In genomic region chr10:111472686-111473510, GRCm38 (mm10) we compare ENCODE assay signal across 8 mouse cellular contexts. TPM values are rescaled to one million over a fixed set of nuclear protein-coding genes. Genes with fewer than 3 reads are reported as not detected.
DNase-seq lines count a peak whose midpoint lies in the region; ATAC-seq and TF ChIP-seq lines count a peak whose summit lies in the region.

Nap1l1 (plus strand) TSS chr10:111473223.

- peak within 1 kb of the TSS; percentile 93 for H3K4me3 ChIP-seq in hindbrain, embryonic 13.5 days

- POLR2A ChIA-PET in Patski (lab: Charles Lee), result interaction anchor here (0.6 to 1.2 kb wide), 2 partner anchors 86 to 381 kb away, joined by 3 read pairs; no protein-coding TSS in a partner anchor

- H3K4me2 ChIP-seq in hindbrain, embryonic 13.5 days, result peak within 1 kb of the TSS; percentile 75

- DNase-seq in Patski (ENCODE audit: low read depth, low spot score), result peak; percentile 64
- DNase-seq in cerebellum, postnatal 14 days, result peak; percentile 95 to 99
- DNase-seq in frontal cortex, postnatal 14 days (ENCODE audit: low spot score in 2 of 2), result peak; percentile 95 to 96
- peak; percentile 91 to 97 for DNase-seq in layer of hippocampus, postnatal 25 days (ENCODE audit: extremely low spot score in 1 of 2, low spot score in 1 of 2)
- DNase-seq in lung, postnatal 25 days (ENCODE audit: low spot score), result peak; percentile 98
- peak; percentile 98 for DNase-seq in retina, embryonic 14.5 days (ENCODE audit: low spot score)
- DNase-seq in thymus, postnatal 4 days, result peak; percentile 98

- H3K4me1 ChIP-seq in hindbrain, embryonic 13.5 days (replicated peaks), result peaks cover 43% of the 10 kb centered on the region

- H3K27ac ChIP-seq in hindbrain, embryonic 13.5 days, result peak within 1 kb of the TSS; percentile 99

- ATAC-seq in Patski, result peak; percentile 99
- ATAC-seq in hindbrain, embryonic 13.5 days (ENCODE audit: low FRiP score), result peak; percentile 100

- in situ Hi-C loops in Patski (cut with MboI; ENCODE audit: low pct_unique_long_range_greater_than_20kb), result loop anchor here (25.0 kb wide), 1 partner anchor 986 kb away; no protein-coding TSS in a partner anchor

- CTCF ChIA-PET in Patski (lab: Charles Lee), result interaction anchor here (0.6 to 0.9 kb wide), 3 partner anchors 42 to 215 kb away, joined by 3 read pairs; no protein-coding TSS in a partner anchor

- no peaks in the 10 kb centered on the region for H3K27me3 ChIP-seq in Patski
- H3K27me3 ChIP-seq in hindbrain, embryonic 13.5 days, result no peaks in the 10 kb centered on the region

- no peaks in the 10 kb centered on the region for H3K36me3 ChIP-seq in hindbrain, embryonic 13.5 days

- no peaks in the 10 kb centered on the region for H3K9me3 ChIP-seq in hindbrain, embryonic 13.5 days

- no peak for TF ChIP-seq CTCF in Patski (IDR thresholded peaks at IDR 0.05)

- WGBS in hindbrain, embryonic 13.5 days, result under 1% methylated on average over 69 of the region's 80 CpGs

- peak within 1 kb of the TSS; percentile 96 for H3K9ac ChIP-seq in hindbrain, embryonic 13.5 days

RNA-seq across cellular contexts. Expression of gene Nap1l1, which starts in this region (rescaled TPM):
- polyA plus RNA-seq in Patski (2021), result 252 TPM
- polyA plus RNA-seq in hindbrain, embryonic 13.5 days (2015; fragmentation: Nextera tagmentation; extraction: Ambion mirVana), result 207 and 215 TPM in 2 replicates
- 100 to 1,000 TPM; 146 to 162 TPM for total RNA-seq in layer of hippocampus, postnatal 25 days (2021)

Comparison
In these comparisons a context has a peak if more than half of its experiments do, and no peak if none do; other contexts are left out.
1. Peak in every context shown above with its lines: DNase-seq, ATAC-seq, H3K4me3 ChIP-seq and H3K27ac ChIP-seq.